Mouse (Mus musculus) midbrain, postnatal 0 days (tissue): ENCODE data around the gene Olfr1490. TPM values are rescaled to one million over a fixed set of nuclear protein-coding genes. Genes with fewer than 3 reads are reported as not detected.
"Not testable (repeated sequence)": the region's sequence is repeated elsewhere in the genome, so short reads cannot be mapped to it uniquely, and the experiment has no call there.

Experiments
- ATAC-seq: fragments of 200-750 bp; cut with Nextera tagmentation; 2 replicates; pipeline ENCODE4 v1.8.0; 2017; ENCODE audit warnings: moderate number of reproducible peaks, mild to moderate bottlenecking, moderate TSS enrichment, moderate library complexity; ENCODE audit not compliant: low FRiP score
- DNase-seq: peaks from one replicate; pipeline ENCODE4 v3.0.0-alpha.2; 2015; ENCODE audit warnings: low spot score
- H3K27ac ChIP-seq: fragments of 300-500 bp; sonication (generic); 2 replicates; pipeline ENCODE4 v1.5.1; 2014; ENCODE audit warnings: low read depth, mild to moderate bottlenecking, low read length, mixed read lengths
- H3K27me3 ChIP-seq: fragments of 300-500 bp; sonication (generic); 2 replicates; pipeline ENCODE4 v1.6.1; 2014; ENCODE audit warnings: low read length, control low read depth, mixed read lengths; ENCODE audit not compliant: insufficient read depth
- H3K36me3 ChIP-seq: fragments of 300-500 bp; sonication (generic); 2 replicates; pipeline ENCODE4 v1.6.1; 2014; ENCODE audit warnings: low read length, control low read depth, mixed read lengths; ENCODE audit not compliant: insufficient read depth
- H3K4me1 ChIP-seq: fragments of 300-500 bp; sonication (generic); 2 replicates; pipeline ENCODE4 v1.6.1; 2014; ENCODE audit warnings: mild to moderate bottlenecking, control low read depth, antibody characterized with exemption, low read length, mixed read lengths; ENCODE audit not compliant: insufficient read depth
- H3K4me2 ChIP-seq: fragments of 300-500 bp; sonication (generic); 2 replicates; pipeline ENCODE4 v1.6.1; 2014; ENCODE audit warnings: low read depth, mild to moderate bottlenecking, low read length, mixed read lengths; ENCODE audit not compliant: poor library complexity, severe bottlenecking
- H3K4me3 ChIP-seq: fragments of 300-500 bp; sonication (generic); 2 replicates; pipeline ENCODE4 v1.5.1; 2014; ENCODE audit warnings: low read depth, mild to moderate bottlenecking, low read length, moderate library complexity
- H3K9ac ChIP-seq: fragments of 300-500 bp; sonication (generic); replicated peaks from 2 replicates; pipeline ENCODE4 v1.6.1; 2014; ENCODE audit warnings: mild to moderate bottlenecking, low read length, moderate library complexity, mixed read lengths; ENCODE audit not compliant: poor library complexity, severe bottlenecking
- H3K9me3 ChIP-seq: fragments of 300-500 bp; sonication (generic); 2 replicates; pipeline ENCODE4 v1.6.1; 2016; ENCODE audit warnings: low read length, control low read depth
- CTCF ChIP-seq: IDR thresholded peaks from 2 replicates; pipeline ENCODE4 v1.5.1; 2016; ENCODE audit warnings: antibody characterized with exemption, mild to moderate bottlenecking
- WGBS: fragments of 180-500 bp; shearing (Covaris S2); extraction: QIAGEN DNeasy Blood & Tissue Kit; methylation state at CpG from one replicate; pipeline ENCODE4 v1.1.7; 2014; 5-methylcytosine and 5-hydroxymethylcytosine counted together
- microRNA-seq: library from miRNA; unstranded; fragments of <30 nt; microRNA quantifications from one replicate; pipeline ENCODE4, GENCODE M21; 2016; ENCODE audit warnings: borderline number of aligned reads
- polyA plus RNA-seq: library from polyadenylated mRNA; unstranded; fragments of >200 nt; fragmentation: Nextera tagmentation; extraction: Ambion mirVana; gene quantifications from 2 replicates; pipeline ENCODE4 v1.2.1, GENCODE M21; 2015
- total RNA-seq: library from RNA; depleted of rRNA; stranded (reverse); fragments of >200 nt; gene quantifications from 2 replicates; pipeline ENCODE4 v1.2.3, GENCODE M21; 2014; rRNA removed

The Olfr1490 gene
- not detected in 2 replicates for total RNA-seq
- polyA plus RNA-seq: not detected in 2 replicates

DNA sequence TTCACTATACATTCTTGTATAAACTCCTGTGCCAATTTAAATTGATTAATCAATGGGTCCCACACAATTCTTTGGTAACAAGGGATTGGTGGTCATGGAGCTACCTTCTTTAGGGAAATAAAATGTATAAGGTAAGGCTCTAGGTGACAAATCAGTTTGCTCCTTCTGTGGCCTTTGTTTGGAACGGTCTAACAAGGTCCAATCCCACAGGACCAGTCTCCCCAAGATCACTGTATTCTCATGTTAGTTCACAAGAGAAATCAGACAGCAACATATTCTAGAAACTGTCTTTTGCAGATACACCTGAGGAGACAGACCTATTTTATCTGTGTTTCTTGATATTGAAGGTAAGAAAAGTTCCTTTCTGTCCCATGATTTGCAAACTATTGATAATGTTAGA, at the start of gene Olfr1490:
Gene Olfr1490 (plus strand): TSS at position 301 of the 400 bp plus-strand sequence.
- H3K36me3 ChIP-seq: no peaks in the 10 kb centered on the region
- DNase-seq (no peak), ATAC-seq (no peak)
- H3K4me3 ChIP-seq: no peak within 1 kb of the TSS
- no peaks in the 10 kb centered on the region for H3K27me3 ChIP-seq
- H3K9ac ChIP-seq: no peak within 1 kb of the TSS
- no peaks in the 10 kb centered on the region for H3K4me1 ChIP-seq
- no peak within 1 kb of the TSS for H3K27ac ChIP-seq
- no peak for TF ChIP-seq CTCF
- WGBS: 61% methylated on average over 1 of the region's 1 CpGs
- H3K4me2 ChIP-seq: no peak within 1 kb of the TSS
- peaks cover 4% of the 10 kb centered on the region; the same call in 1 of the 2 replicates for H3K9me3 ChIP-seq

- H3K9ac ChIP-seq, H3K36me3 ChIP-seq, ATAC-seq, H3K4me2 ChIP-seq, H3K27ac ChIP-seq, H3K27me3 ChIP-seq, H3K4me1 ChIP-seq, H3K4me3 ChIP-seq, DNase-seq: not testable (repeated sequence)
- WGBS: 85% methylated on average over 2 of the region's 2 CpGs
- peaks cover 11% of the 10 kb centered on the region; the same call in 1 of the 2 replicates for H3K9me3 ChIP-seq
Measured at GRCm38 (mm10) chr19:13617075-13617474, 33.8 kb upstream of the Olfr1490 start, which contains the start of gene Olfr1487. Olfr1487 (plus strand) TSS chr19:13617375.

DNA sequence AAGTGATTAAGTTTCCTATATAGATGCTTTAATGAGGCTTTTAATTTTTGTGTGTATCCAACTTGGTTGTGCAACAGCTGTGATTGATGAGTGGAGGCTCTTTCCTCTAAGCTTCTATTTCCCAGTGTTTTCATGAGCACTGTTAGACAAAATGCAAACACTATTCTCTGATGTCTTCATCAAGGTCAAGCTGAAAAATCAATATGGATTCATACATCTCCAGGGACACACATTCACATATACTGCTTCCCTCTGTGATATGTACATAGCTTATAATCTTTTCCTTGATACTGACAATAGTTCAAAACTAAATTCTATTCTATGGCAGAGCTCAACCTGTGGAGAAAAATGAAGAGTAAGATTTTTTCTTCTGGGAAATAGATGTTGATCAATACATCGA, 19.6 kb upstream of the Olfr1490 start, which contains the start of gene Olfr1489:
Gene Olfr1489 (plus strand): TSS at position 301 of the 400 bp plus-strand sequence.
- no peak within 1 kb of the TSS for H3K4me2 ChIP-seq
- H3K36me3 ChIP-seq: no peaks in the 10 kb centered on the region
- H3K4me1 ChIP-seq: no peaks in the 10 kb centered on the region
- WGBS: 70% methylated on average over 1 of the region's 1 CpGs
- 0 out of 2 replicates have a peak, but pooled peaks cover 3% of the 10 kb centered on the region for H3K9me3 ChIP-seq
- H3K4me3 ChIP-seq: no peak within 1 kb of the TSS
- H3K9ac ChIP-seq: no peak within 1 kb of the TSS
- H3K27me3 ChIP-seq: no peaks in the 10 kb centered on the region
- no peak within 1 kb of the TSS for H3K27ac ChIP-seq
- no peak for ATAC-seq
- TF ChIP-seq CTCF: no peak
- no peak for DNase-seq

DNA sequence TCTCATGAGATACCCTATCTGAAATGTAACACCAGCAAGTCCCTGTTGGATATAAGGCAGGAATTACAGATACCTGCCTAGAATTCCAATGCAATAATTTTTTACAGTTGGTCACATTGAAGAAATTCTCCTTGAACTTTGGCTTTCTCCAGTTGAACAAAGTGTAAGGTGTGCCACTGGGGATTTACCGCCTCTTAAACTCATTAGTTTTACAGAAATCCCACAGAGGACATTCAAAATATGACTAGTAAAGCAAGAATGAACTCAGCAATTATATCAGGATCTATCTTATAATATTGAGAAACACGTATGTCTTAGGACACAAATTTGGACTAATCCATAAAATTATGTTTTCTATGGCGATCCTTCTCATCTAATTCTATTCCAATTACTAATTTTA, 46.1 kb downstream of the Olfr1490 start, which contains the start of gene Olfr1491:
Gene Olfr1491 (plus strand): TSS at position 301 of the 400 bp plus-strand sequence.
- WGBS: 76% methylated on average over 3 of the region's 3 CpGs
- no peak for DNase-seq

More for the DNA sequence above, 46.1 kb downstream of the Olfr1490 start, which contains the start of gene Olfr1491:
- Histone ChIP-seq H3K27me3 (no peaks in the 10 kb centered on the region), H3K36me3 (no peaks in the 10 kb centered on the region), H3K4me1 (no peaks in the 10 kb centered on the region), H3K4me2 (no peak within 1 kb of the TSS), H3K27ac (no peak within 1 kb of the TSS), H3K9me3 (no peaks in the 10 kb centered on the region), H3K9ac (no peak within 1 kb of the TSS), H3K4me3 (no peak within 1 kb of the TSS)
- ATAC-seq: no peak
- no peak for TF ChIP-seq CTCF

Small RNA genes lying within 50 kb of the gene (microRNA-seq; reads per million reads assigned to microRNA genes)
- not detected for gene Gm23931

Other genes with a start within 250 kb of the Olfr1490 start
- gene Olfr1469, start 243.2 kb upstream of the Olfr1490 start, total RNA-seq: not detected in 2 replicates
- not detected in 2 replicates for gene Olfr1469, start 243.2 kb upstream of the Olfr1490 start, polyA plus RNA-seq
- gene Olfr1471, start 207.7 kb upstream of the Olfr1490 start, total RNA-seq: not detected in 2 replicates
- gene Olfr1471, start 207.7 kb upstream of the Olfr1490 start, polyA plus RNA-seq: not detected in 2 replicates
- not detected in 2 replicates for gene Olfr1472, start 195.0 kb upstream of the Olfr1490 start, total RNA-seq
- not detected in 2 replicates for gene Olfr1472, start 195.0 kb upstream of the Olfr1490 start, polyA plus RNA-seq
- not detected in 2 replicates for gene Olfr1474, start 181.5 kb upstream of the Olfr1490 start, total RNA-seq
- gene Olfr1474, start 181.5 kb upstream of the Olfr1490 start, polyA plus RNA-seq: not detected in 2 replicates
- not detected in 2 replicates for gene Olfr1475, start 170.9 kb upstream of the Olfr1490 start, total RNA-seq
- gene Olfr1475, start 170.9 kb upstream of the Olfr1490 start, polyA plus RNA-seq: not detected in 2 replicates
- gene Olfr1477, start 150.5 kb upstream of the Olfr1490 start, total RNA-seq: not detected in 2 replicates
- not detected in 2 replicates for gene Olfr1477, start 150.5 kb upstream of the Olfr1490 start, polyA plus RNA-seq
- not detected in 2 replicates for gene Olfr1480, start 123.2 kb upstream of the Olfr1490 start, total RNA-seq
- not detected in 2 replicates for gene Olfr1480, start 123.2 kb upstream of the Olfr1490 start, polyA plus RNA-seq
- not detected in 2 replicates for gene Olfr1484, start 67.6 kb upstream of the Olfr1490 start, total RNA-seq
- not detected in 2 replicates for gene Olfr1484, start 67.6 kb upstream of the Olfr1490 start, polyA plus RNA-seq
- not detected in 2 replicates for gene Olfr1487, start 33.7 kb upstream of the Olfr1490 start, total RNA-seq
- not detected in 2 replicates for gene Olfr1487, start 33.7 kb upstream of the Olfr1490 start, polyA plus RNA-seq
- gene Olfr1489, start 19.5 kb upstream of the Olfr1490 start, total RNA-seq: not detected in 2 replicates
- not detected in 2 replicates for gene Olfr1489, start 19.5 kb upstream of the Olfr1490 start, polyA plus RNA-seq
- not detected in 2 replicates for gene Olfr1491, start 46.2 kb downstream of the Olfr1490 start, total RNA-seq
- not detected in 2 replicates for gene Olfr1491, start 46.2 kb downstream of the Olfr1490 start, polyA plus RNA-seq
- gene Olfr1493-ps1, start 72.2 kb downstream of the Olfr1490 start, total RNA-seq: not detected in 2 replicates
- gene Olfr1493-ps1, start 72.2 kb downstream of the Olfr1490 start, polyA plus RNA-seq: not detected in 2 replicates
- not detected in 2 replicates for gene Olfr1494, start 88.6 kb downstream of the Olfr1490 start, total RNA-seq
- not detected in 2 replicates for gene Olfr1494, start 88.6 kb downstream of the Olfr1490 start, polyA plus RNA-seq
- not detected in 2 replicates for gene Olfr1495, start 113.5 kb downstream of the Olfr1490 start, total RNA-seq
- gene Olfr1495, start 113.5 kb downstream of the Olfr1490 start, polyA plus RNA-seq: not detected in 2 replicates
- gene Olfr1496, start 126.8 kb downstream of the Olfr1490 start, total RNA-seq: not detected in 2 replicates
- not detected in 2 replicates for gene Olfr1496, start 126.8 kb downstream of the Olfr1490 start, polyA plus RNA-seq
- gene Olfr1497, start 147.1 kb downstream of the Olfr1490 start, total RNA-seq: not detected in 2 replicates
- gene Olfr1497, start 147.1 kb downstream of the Olfr1490 start, polyA plus RNA-seq: not detected in 2 replicates
- gene Olfr1499, start 168.4 kb downstream of the Olfr1490 start, total RNA-seq: not detected in 2 replicates
- not detected in 2 replicates for gene Olfr1499, start 168.4 kb downstream of the Olfr1490 start, polyA plus RNA-seq
- gene Olfr1500, start 179.4 kb downstream of the Olfr1490 start, total RNA-seq: not detected in 2 replicates
- gene Olfr1500, start 179.4 kb downstream of the Olfr1490 start, polyA plus RNA-seq: not detected in 2 replicates
- gene Olfr1501, start 199.6 kb downstream of the Olfr1490 start, total RNA-seq: 0.44 TPM in 1 of 2 replicates, not detected in the other
- not detected in 2 replicates for gene Olfr1501, start 199.6 kb downstream of the Olfr1490 start, polyA plus RNA-seq
- gene Olfr1502, start 210.7 kb downstream of the Olfr1490 start, total RNA-seq: not detected in 2 replicates
- not detected in 2 replicates for gene Olfr1502, start 210.7 kb downstream of the Olfr1490 start, polyA plus RNA-seq
- gene Olfr1504, start 246.8 kb downstream of the Olfr1490 start, total RNA-seq: not detected in 2 replicates
- gene Olfr1504, start 246.8 kb downstream of the Olfr1490 start, polyA plus RNA-seq: not detected in 2 replicates